Mouse (Mus musculus) adrenal gland, postnatal 10 days (tissue): ENCODE measurements around the gene Slc25a11. TPM values are rescaled to one million over a fixed set of nuclear protein-coding genes. Genes with fewer than 3 reads are reported as not detected.

ENCODE experiments used
- DNase-seq: peaks from one replicate; pipeline ENCODE4 v3.0.0; 2021; ENCODE audit warnings: mixed read lengths
- total RNA-seq, 2 experiments: library from RNA; stranded (reverse); gene quantifications; 2 replicates each; pipeline ENCODE4 v1.2.3; 2021

Gene Slc25a11
- total RNA-seq, 2 experiments from 2014 or later = 180 to 220 TPM

- DNase-seq = no peak
These were observed 28.2 kb downstream of the Slc25a11 start, which contains the start of gene Chrne for GRCm38 (mm10) chr11:70619101-70619500. Chrne (minus strand) TSS chr11:70619216.

- no peak for DNase-seq
These were observed 31.7 kb downstream of the Slc25a11 start, which contains the start of gene 4930544D05Rik for GRCm38 (mm10) chr11:70615516-70616093. 4930544D05Rik (plus strand) TSS chr11:70615848.

GRCm38 (mm10) chr11:70615074-70615473, 32.2 kb downstream of the Slc25a11 start:
- peak; percentile 81 for DNase-seq

GRCm38 (mm10) chr11:70612505-70612904, 34.8 kb downstream of the Slc25a11 start:
- DNase-seq = no peak

GRCm38 (mm10) chr11:70610752-70611151, 36.5 kb downstream of the Slc25a11 start:
- no peak for DNase-seq

GRCm38 (mm10) chr11:70608381-70609066, 38.8 kb downstream of the Slc25a11 start:
- DNase-seq = peak; percentile 46

GRCm38 (mm10) chr11:70607611-70608010, 39.7 kb downstream of the Slc25a11 start:
- no peak for DNase-seq

- no peak for DNase-seq
These were observed 40.6 kb downstream of the Slc25a11 start for GRCm38 (mm10) chr11:70606717-70607116.

GRCm38 (mm10) chr11:70605024-70605566, 42.2 kb downstream of the Slc25a11 start:
- DNase-seq = peak; percentile 86

- no peak for DNase-seq
These were observed 48.8 kb downstream of the Slc25a11 start for GRCm38 (mm10) chr11:70598451-70598953.

GRCm38 (mm10) chr11:70597301-70597700, 50.0 kb downstream of the Slc25a11 start:
- DNase-seq = no peak

GRCm38 (mm10) chr11:70596094-70596493, 51.2 kb downstream of the Slc25a11 start:
- no peak for DNase-seq

- no peak for DNase-seq
These were observed 51.6 kb downstream of the Slc25a11 start for GRCm38 (mm10) chr11:70595638-70596037.

GRCm38 (mm10) chr11:70594253-70594989, 52.9 kb downstream of the Slc25a11 start:
- peak; percentile 44 for DNase-seq

Other genes with a start within 250 kb of the Slc25a11 start
- 10 to 100 TPM; 23.2 to 24.6 TPM for gene Pelp1, start 237.4 kb downstream of the Slc25a11 start, total RNA-seq
- 10 to 100 TPM; 21.7 to 26.0 TPM for gene Arrb2, start 214.8 kb downstream of the Slc25a11 start, total RNA-seq
- 10 to 100 TPM; 16.1 to 18.5 TPM for gene Med11, start 195.6 kb downstream of the Slc25a11 start, total RNA-seq
- gene Zmynd15, start 188.0 kb downstream of the Slc25a11 start, total RNA-seq = 1 to 10 TPM in 1 of 2 experiments, under 1 TPM in 1; 0.93 to 1.8 TPM
- 1 to 10 TPM; 4.2 to 5.8 TPM for gene Cxcl16, start 187.5 kb downstream of the Slc25a11 start, total RNA-seq
- under 1 TPM; 0.55 to 0.84 TPM for gene Tm4sf5, start 142.2 kb downstream of the Slc25a11 start, total RNA-seq
- under 1 TPM; 0.42 to 0.48 TPM for gene Vmo1, start 132.9 kb downstream of the Slc25a11 start, total RNA-seq
- gene Gltpd2, start 128.3 kb downstream of the Slc25a11 start, total RNA-seq = 1 to 10 TPM; 4.9 to 9.8 TPM
- 100 to 1,000 TPM; 276 to 295 TPM for gene Psmb6, start 122.1 kb downstream of the Slc25a11 start, total RNA-seq
- not detected for gene Gm40193, start 114.5 kb downstream of the Slc25a11 start, total RNA-seq
- 10 to 100 TPM in 1 of 2 experiments, 1 to 10 TPM in 1; 9.7 to 13.6 TPM for gene Pld2, start 107.4 kb downstream of the Slc25a11 start, total RNA-seq
- 10 to 100 TPM; 49.0 to 55.8 TPM for gene Mink1, start 84.6 kb downstream of the Slc25a11 start, total RNA-seq
- gene 4930544D05Rik, start 31.6 kb downstream of the Slc25a11 start, total RNA-seq = not detected
- 1 to 10 TPM in 1 of 2 experiments, not detected in 1; 1.6 TPM for gene Chrne, start 28.3 kb downstream of the Slc25a11 start, total RNA-seq
- gene Gp1ba, start 8.4 kb downstream of the Slc25a11 start, total RNA-seq = under 1 TPM; 0.30 TPM
- gene Rnf167, start 244 bp downstream of the Slc25a11 start, total RNA-seq = 10 to 100 TPM; 73.9 to 86.6 TPM
- gene Pfn1, start 7.2 kb upstream of the Slc25a11 start, total RNA-seq = 100 to 1,000 TPM; 677 to 708 TPM
- gene Eno3, start 9.7 kb upstream of the Slc25a11 start, total RNA-seq = 100 to 1,000 TPM in 1 of 2 experiments, 10 to 100 TPM in 1; 89.5 to 224 TPM
- 10 to 100 TPM; 66.5 to 72.6 TPM for gene Spag7, start 21.9 kb upstream of the Slc25a11 start, total RNA-seq
- 10 to 100 TPM; 34.3 to 43.8 TPM for gene Camta2, start 40.6 kb upstream of the Slc25a11 start, total RNA-seq
- gene Inca1, start 52.7 kb upstream of the Slc25a11 start, total RNA-seq = 10 to 100 TPM; 13.8 to 18.9 TPM
- gene Kif1c, start 53.1 kb upstream of the Slc25a11 start, total RNA-seq = 100 to 1,000 TPM; 156 to 176 TPM
- 10 to 100 TPM in 1 of 2 experiments, 1 to 10 TPM in 1; 6.7 to 10.3 TPM for gene Zfp3, start 116.7 kb upstream of the Slc25a11 start, total RNA-seq
- under 1 TPM; 0.27 to 0.57 TPM for gene Scimp, start 165.1 kb upstream of the Slc25a11 start, total RNA-seq
- gene Rabep1, start 197.3 kb upstream of the Slc25a11 start, total RNA-seq = 10 to 100 TPM; 73.1 to 75.0 TPM